Mouse (Mus musculus) adrenal gland, postnatal 14 days (tissue): ENCODE measurements around the gene Akap6. TPM values are rescaled to one million over a fixed set of nuclear protein-coding genes. Genes with fewer than 3 reads are reported as not detected.
"Not testable (repeated sequence)": the region's sequence is repeated elsewhere in the genome, so short reads cannot be mapped to it uniquely, and the experiment has no call there.

Source experiments
- DNase-seq: peaks from one replicate; pipeline ENCODE4 v3.0.0; 2021; ENCODE audit warnings: mixed read lengths
- total RNA-seq: library from RNA; stranded (reverse); gene quantifications from 2 replicates; pipeline ENCODE4 v1.2.3, GENCODE M21; 2021

Gene Akap6
- total RNA-seq, 1 experiment from 2014 or later: 2.2 TPM

- no peak for DNase-seq
Measured at GRCm38 (mm10) chr12:52711857-52712640, 12.9 kb downstream of the Akap6 start.

GRCm38 (mm10) chr12:52718392-52718791 is 19.2 kb downstream of the Akap6 start:
- no peak for DNase-seq

GRCm38 (mm10) chr12:52719232-52719631 is 20.0 kb downstream of the Akap6 start:
- no peak for DNase-seq

GRCm38 (mm10) chr12:52719681-52720080 is 20.5 kb downstream of the Akap6 start:
- no peak for DNase-seq

GRCm38 (mm10) chr12:52724039-52724615 is 24.9 kb downstream of the Akap6 start:
- not testable (repeated sequence) for DNase-seq

- no peak for DNase-seq
Measured at GRCm38 (mm10) chr12:52726434-52727231, 27.4 kb downstream of the Akap6 start.

GRCm38 (mm10) chr12:52729396-52729795 is 30.2 kb downstream of the Akap6 start:
- DNase-seq: no peak

- not testable (repeated sequence) for DNase-seq
Measured at GRCm38 (mm10) chr12:52735161-52735560, 36.0 kb downstream of the Akap6 start.

GRCm38 (mm10) chr12:52737151-52737550 is 38.0 kb downstream of the Akap6 start:
- DNase-seq: no peak

- peak; percentile 10 for DNase-seq
Measured at GRCm38 (mm10) chr12:52739326-52739725, 40.1 kb downstream of the Akap6 start.

- no peak for DNase-seq
Measured at GRCm38 (mm10) chr12:52741801-52742200, 42.6 kb downstream of the Akap6 start.

- no peak for DNase-seq
Measured at GRCm38 (mm10) chr12:52750006-52750405, 50.8 kb downstream of the Akap6 start.

GRCm38 (mm10) chr12:52755649-52756048 is 56.5 kb downstream of the Akap6 start:
- DNase-seq: no peak

- no peak for DNase-seq
Measured at GRCm38 (mm10) chr12:52757881-52758280, 58.7 kb downstream of the Akap6 start.

GRCm38 (mm10) chr12:52764046-52764445 is 64.9 kb downstream of the Akap6 start:
- DNase-seq: no peak

GRCm38 (mm10) chr12:52764810-52765209 is 65.6 kb downstream of the Akap6 start:
- DNase-seq: no peak

- DNase-seq: no peak
Measured at GRCm38 (mm10) chr12:52769561-52769960, 70.4 kb downstream of the Akap6 start.

GRCm38 (mm10) chr12:52771931-52772330 is 72.7 kb downstream of the Akap6 start:
- DNase-seq: no peak

- DNase-seq: no peak
Measured at GRCm38 (mm10) chr12:52772494-52773280, 73.5 kb downstream of the Akap6 start.

GRCm38 (mm10) chr12:52773847-52774246 is 74.7 kb downstream of the Akap6 start:
- no peak for DNase-seq

GRCm38 (mm10) chr12:52774382-52774781 is 75.2 kb downstream of the Akap6 start:
- no peak for DNase-seq

GRCm38 (mm10) chr12:52780216-52780615 is 81.0 kb downstream of the Akap6 start:
- no peak for DNase-seq
